Mouse (Mus musculus): ENCODE measurements around the gene Alg2. TPM values are rescaled to one million over a fixed set of nuclear protein-coding genes. Genes with fewer than 3 reads are reported as not detected.

Gene Alg2
- polyA plus RNA-seq, 1 experiment from 2014 or later: 133 TPM

- Histone ChIP-seq H3K27ac (ENCODE audit: low read depth, low read length) (no peak overlapping the region), H3K9ac (ENCODE audit: low read length) (no peak overlapping the region), H3K36me3 (ENCODE audit: control insufficient read depth, insufficient read depth, low read length) (no peaks in the 10 kb centered on the region), H3K4me2 (no peak overlapping the region), H3K4me3 (ENCODE audit: low read depth, low read length) (no peak overlapping the region), H3K27me3 (ENCODE audit: control insufficient read depth, insufficient read depth, low read length) (no peaks in the 10 kb centered on the region), H3K4me1 (ENCODE audit: control insufficient read depth, insufficient read depth, low read length) (no peaks in the 10 kb centered on the region), H3K9me3 (ENCODE audit: control insufficient read depth, low read length) (no peaks in the 10 kb centered on the region)
- DNase-seq (ENCODE audit: low spot score, missing footprints) (no peak), ATAC-seq (ENCODE audit: low FRiP score) (no peak)
- 76% methylated on average over 7 of the region's 7 CpGs for WGBS
Measured at GRCm38 (mm10) chr4:47497811-47498385, 23.8 kb upstream of the Alg2 start.

- H3K4me3 ChIP-seq (ENCODE audit: low read depth, low read length): no peak overlapping the region
- H3K4me2 ChIP-seq: no peak overlapping the region
- no peaks in the 10 kb centered on the region for H3K9me3 ChIP-seq (ENCODE audit: control insufficient read depth, low read length)
- H3K36me3 ChIP-seq (ENCODE audit: control insufficient read depth, insufficient read depth, low read length): no peaks in the 10 kb centered on the region
- no peak overlapping the region for H3K27ac ChIP-seq (ENCODE audit: low read depth, low read length)
- DNase-seq (ENCODE audit: low spot score, missing footprints) (no peak), ATAC-seq (ENCODE audit: low FRiP score) (no peak)
- H3K4me1 ChIP-seq (ENCODE audit: control insufficient read depth, insufficient read depth, low read length): no peaks in the 10 kb centered on the region
- WGBS: 88% methylated on average over 2 of the region's 2 CpGs
- H3K9ac ChIP-seq (ENCODE audit: low read length): no peak overlapping the region
- H3K27me3 ChIP-seq (ENCODE audit: control insufficient read depth, insufficient read depth, low read length): no peaks in the 10 kb centered on the region
Measured at GRCm38 (mm10) chr4:47494686-47495085, 20.6 kb upstream of the Alg2 start.

- H3K9me3 ChIP-seq (ENCODE audit: control insufficient read depth, low read length): no peaks in the 10 kb centered on the region
- H3K9ac ChIP-seq (ENCODE audit: low read length): no peak overlapping the region
- 85% methylated on average over 1 of the region's 1 CpGs for WGBS
- H3K36me3 ChIP-seq (ENCODE audit: control insufficient read depth, insufficient read depth, low read length): no peaks in the 10 kb centered on the region
- no peak overlapping the region for H3K4me2 ChIP-seq
- DNase-seq (ENCODE audit: low spot score, missing footprints): no peak
- no peaks in the 10 kb centered on the region for H3K27me3 ChIP-seq (ENCODE audit: control insufficient read depth, insufficient read depth, low read length)
- no peaks in the 10 kb centered on the region for H3K4me1 ChIP-seq (ENCODE audit: control insufficient read depth, insufficient read depth, low read length)
- no peak for ATAC-seq (ENCODE audit: low FRiP score)
- H3K4me3 ChIP-seq (ENCODE audit: low read depth, low read length): no peak overlapping the region
- H3K27ac ChIP-seq (ENCODE audit: low read depth, low read length): no peak overlapping the region
Measured at GRCm38 (mm10) chr4:47494137-47494536, 20.0 kb upstream of the Alg2 start.

GRCm38 (mm10) chr4:47493456-47493855 lies 19.3 kb upstream of the Alg2 start:
- Histone ChIP-seq H3K9ac (ENCODE audit: low read length) (no peak overlapping the region), H3K4me1 (ENCODE audit: control insufficient read depth, insufficient read depth, low read length) (no peaks in the 10 kb centered on the region), H3K27me3 (ENCODE audit: control insufficient read depth, insufficient read depth, low read length) (no peaks in the 10 kb centered on the region), H3K27ac (ENCODE audit: low read depth, low read length) (no peak overlapping the region), H3K9me3 (ENCODE audit: control insufficient read depth, low read length) (no peaks in the 10 kb centered on the region), H3K36me3 (ENCODE audit: control insufficient read depth, insufficient read depth, low read length) (no peaks in the 10 kb centered on the region), H3K4me2 (no peak overlapping the region), H3K4me3 (ENCODE audit: low read depth, low read length) (no peak overlapping the region)
- ATAC-seq (ENCODE audit: low FRiP score) (no peak), DNase-seq (ENCODE audit: low spot score, missing footprints) (no peak)
- 72% methylated on average over 8 of the region's 8 CpGs for WGBS

DNA sequence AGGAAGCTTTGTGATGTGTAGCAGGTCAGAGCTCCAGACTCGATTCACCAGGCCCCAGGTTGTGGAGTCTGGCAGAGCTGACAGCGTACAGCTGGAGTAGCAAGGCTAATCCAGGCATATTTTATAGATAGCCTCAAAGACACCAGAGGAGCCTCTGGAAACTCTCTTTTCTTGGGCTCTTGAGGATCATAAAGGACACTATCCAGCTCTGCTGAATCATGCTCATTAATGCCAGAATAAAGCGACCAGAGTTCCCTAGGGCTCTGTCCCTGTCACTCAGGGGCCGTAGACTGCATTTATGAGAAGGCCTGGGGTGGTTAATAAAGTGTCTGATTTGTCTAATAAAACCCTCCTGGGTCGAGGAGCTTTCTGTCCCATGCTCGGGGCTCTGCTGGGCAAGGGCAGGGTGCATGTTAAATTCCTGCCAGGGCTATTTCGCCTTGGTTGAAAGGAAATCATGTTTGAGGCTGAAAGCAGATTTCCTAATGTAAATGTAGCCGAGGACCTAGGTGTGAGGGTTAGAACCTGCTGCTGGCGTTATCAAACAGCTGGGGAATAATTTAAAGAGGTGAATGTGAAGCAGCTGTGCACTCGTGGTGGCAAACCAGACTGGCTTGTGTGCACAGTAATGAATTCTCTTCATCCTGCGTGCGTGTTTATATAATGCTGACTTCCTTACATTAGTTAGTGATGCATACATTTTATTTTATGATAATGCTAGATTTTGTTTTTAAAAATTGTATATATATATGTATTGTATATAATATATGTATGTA lies 18.4 kb upstream of the Alg2 start:
- H3K27ac ChIP-seq (ENCODE audit: low read depth, low read length): no peak overlapping the region; the same call in 1 of the 2 replicates
- no peaks in the 10 kb centered on the region for H3K4me1 ChIP-seq (ENCODE audit: control insufficient read depth, insufficient read depth, low read length)
- H3K9me3 ChIP-seq (ENCODE audit: control insufficient read depth, low read length): no peaks in the 10 kb centered on the region
- no peaks in the 10 kb centered on the region for H3K36me3 ChIP-seq (ENCODE audit: control insufficient read depth, insufficient read depth, low read length)
- H3K9ac ChIP-seq (ENCODE audit: low read length): no peak overlapping the region
- no peak overlapping the region for H3K4me3 ChIP-seq (ENCODE audit: low read depth, low read length)
- H3K27me3 ChIP-seq (ENCODE audit: control insufficient read depth, insufficient read depth, low read length): no peaks in the 10 kb centered on the region
- ATAC-seq (ENCODE audit: low FRiP score) (peak; percentile 47; the same call in 1 of the 2 replicates), DNase-seq (ENCODE audit: low spot score, missing footprints) (no peak)
- no peak overlapping the region for H3K4me2 ChIP-seq
- 69% methylated on average over 12 of the region's 12 CpGs for WGBS

GRCm38 (mm10) chr4:47491243-47491642 lies 17.1 kb upstream of the Alg2 start:
- Histone ChIP-seq H3K4me2 (no peak overlapping the region), H3K9me3 (ENCODE audit: control insufficient read depth, low read length) (no peaks in the 10 kb centered on the region), H3K36me3 (ENCODE audit: control insufficient read depth, insufficient read depth, low read length) (no peaks in the 10 kb centered on the region), H3K4me3 (ENCODE audit: low read depth, low read length) (no peak overlapping the region), H3K27me3 (ENCODE audit: control insufficient read depth, insufficient read depth, low read length) (no peaks in the 10 kb centered on the region), H3K4me1 (ENCODE audit: control insufficient read depth, insufficient read depth, low read length) (no peaks in the 10 kb centered on the region), H3K9ac (ENCODE audit: low read length) (no peak overlapping the region), H3K27ac (ENCODE audit: low read depth, low read length) (no peak overlapping the region)
- 91% methylated on average over 6 of the region's 6 CpGs for WGBS
- DNase-seq (ENCODE audit: low spot score, missing footprints) (no peak), ATAC-seq (ENCODE audit: low FRiP score) (no peak)

- Histone ChIP-seq H3K9ac (ENCODE audit: low read length) (no peak overlapping the region), H3K4me2 (no peak overlapping the region), H3K4me1 (ENCODE audit: control insufficient read depth, insufficient read depth, low read length) (peaks cover 2% of the 10 kb centered on the region; the same call in 1 of the 2 replicates), H3K9me3 (ENCODE audit: control insufficient read depth, low read length) (no peaks in the 10 kb centered on the region), H3K27ac (ENCODE audit: low read depth, low read length) (no peak overlapping the region), H3K36me3 (ENCODE audit: control insufficient read depth, insufficient read depth, low read length) (peaks cover 11% of the 10 kb centered on the region), H3K27me3 (ENCODE audit: control insufficient read depth, insufficient read depth, low read length) (no peaks in the 10 kb centered on the region), H3K4me3 (ENCODE audit: low read depth, low read length) (no peak overlapping the region)
- DNase-seq (ENCODE audit: low spot score, missing footprints) (no peak), ATAC-seq (ENCODE audit: low FRiP score) (no peak)
- 92% methylated on average over 9 of the region's 9 CpGs for WGBS
Measured at GRCm38 (mm10) chr4:47480576-47480975, 6.4 kb upstream of the Alg2 start.

DNA sequence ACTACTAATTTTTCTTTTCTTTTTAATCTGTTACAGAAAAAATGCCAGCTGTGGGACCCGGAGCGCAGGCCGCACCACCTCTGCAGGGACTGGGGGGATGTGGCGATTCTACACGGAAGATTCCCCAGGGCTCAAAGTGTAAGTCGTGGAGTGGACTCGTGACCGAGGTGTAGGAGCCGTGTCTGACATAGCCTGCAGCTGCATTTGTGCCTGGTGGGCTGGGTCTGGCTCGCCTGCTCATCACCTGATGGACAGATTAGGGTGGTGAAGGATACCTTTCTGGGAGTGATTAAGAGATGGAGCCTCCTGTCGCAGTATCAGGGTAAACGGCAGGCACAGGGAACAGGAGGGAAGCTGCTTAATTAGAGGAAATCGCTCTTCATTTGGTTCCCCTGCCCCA lies 6.0 kb upstream of the Alg2 start:
- H3K4me1 ChIP-seq (ENCODE audit: control insufficient read depth, insufficient read depth, low read length): peaks cover 7% of the 10 kb centered on the region
- no peak overlapping the region for H3K4me2 ChIP-seq
- no peak overlapping the region for H3K4me3 ChIP-seq (ENCODE audit: low read depth, low read length)
- DNase-seq (ENCODE audit: low spot score, missing footprints) (no peak), ATAC-seq (ENCODE audit: low FRiP score) (no peak)
- peaks cover 11% of the 10 kb centered on the region for H3K36me3 ChIP-seq (ENCODE audit: control insufficient read depth, insufficient read depth, low read length)
- no peak overlapping the region for H3K27ac ChIP-seq (ENCODE audit: low read depth, low read length)
- H3K27me3 ChIP-seq (ENCODE audit: control insufficient read depth, insufficient read depth, low read length): no peaks in the 10 kb centered on the region
- 93% methylated on average over 13 of the region's 13 CpGs for WGBS
- H3K9me3 ChIP-seq (ENCODE audit: control insufficient read depth, low read length): no peaks in the 10 kb centered on the region
- H3K9ac ChIP-seq (ENCODE audit: low read length): no peak overlapping the region

- Histone ChIP-seq H3K9me3 (ENCODE audit: control insufficient read depth, low read length) (no peaks in the 10 kb centered on the region), H3K27me3 (ENCODE audit: control insufficient read depth, insufficient read depth, low read length) (no peaks in the 10 kb centered on the region), H3K9ac (ENCODE audit: low read length) (no peak overlapping the region), H3K4me1 (ENCODE audit: control insufficient read depth, insufficient read depth, low read length) (peaks cover 14% of the 10 kb centered on the region), H3K36me3 (ENCODE audit: control insufficient read depth, insufficient read depth, low read length) (peaks cover 11% of the 10 kb centered on the region), H3K4me2 (no peak overlapping the region), H3K27ac (ENCODE audit: low read depth, low read length) (no peak overlapping the region), H3K4me3 (ENCODE audit: low read depth, low read length) (no peak overlapping the region)
- ATAC-seq (ENCODE audit: low FRiP score) (no peak), DNase-seq (ENCODE audit: low spot score, missing footprints) (no peak)
- WGBS: 94% methylated on average over 6 of the region's 6 CpGs
Measured at GRCm38 (mm10) chr4:47477539-47477938, 3.4 kb upstream of the Alg2 start.

All from midbrain, embryonic 11.5 days (tissue).